Mouse (Mus musculus) intestine, embryonic 15.5 days (tissue): Measurements from ENCODE around the gene Rftn1. TPM values are rescaled to one million over a fixed set of nuclear protein-coding genes. Genes with fewer than 3 reads are reported as not detected.

Experiments
- ATAC-seq: fragments of 200-750 bp; cut with Nextera tagmentation; 2 replicates; pipeline ENCODE4 v1.8.0; 2017; ENCODE audit warnings: moderate TSS enrichment, moderate library complexity
- H3K27ac ChIP-seq: fragments of 300-500 bp; sonication (generic); 2 replicates; pipeline ENCODE4 v1.5.1; 2015; ENCODE audit warnings: mild to moderate bottlenecking, inconsistent platforms
- H3K27me3 ChIP-seq: fragments of 300-500 bp; sonication (generic); replicated peaks from 2 replicates; pipeline ENCODE4 v1.6.1; 2015; ENCODE audit warnings: inconsistent platforms
- H3K36me3 ChIP-seq: fragments of 300-500 bp; sonication (generic); 2 replicates; pipeline ENCODE4 v1.6.1; 2015; ENCODE audit warnings: inconsistent platforms
- H3K4me1 ChIP-seq: fragments of 300-500 bp; sonication (generic); replicated peaks from 2 replicates; pipeline ENCODE4 v1.6.1; 2015; ENCODE audit warnings: inconsistent platforms
- H3K4me2 ChIP-seq: fragments of 300-500 bp; sonication (generic); replicated peaks from 2 replicates; pipeline ENCODE4 v1.6.1; 2015; ENCODE audit warnings: mild to moderate bottlenecking, inconsistent platforms
- H3K4me3 ChIP-seq: fragments of 300-500 bp; sonication (generic); replicated peaks from 2 replicates; pipeline ENCODE4 v1.5.1; 2015; ENCODE audit warnings: inconsistent platforms
- H3K9ac ChIP-seq: fragments of 300-500 bp; sonication (generic); 2 replicates; pipeline ENCODE4 v1.6.1; 2015; ENCODE audit warnings: inconsistent platforms
- H3K9me3 ChIP-seq: fragments of 300-500 bp; sonication (generic); 2 replicates; pipeline ENCODE4 v1.6.1; 2016; ENCODE audit warnings: inconsistent platforms
- WGBS: fragments of 180-500 bp; shearing (Covaris S2); methylation state at CpG from one replicate; pipeline ENCODE4 v1.1.7; 2015; 5-methylcytosine and 5-hydroxymethylcytosine counted together
- polyA plus RNA-seq: library from polyadenylated mRNA; unstranded; fragments of >200 nt; fragmentation: Nextera tagmentation; extraction: Ambion mirVana; gene quantifications from 2 replicates; pipeline ENCODE4 v1.2.1, GENCODE M21; 2015

Rftn1 gene
- polyA plus RNA-seq, 1 experiment from 2014 or later, result 10.1 TPM

DNA sequence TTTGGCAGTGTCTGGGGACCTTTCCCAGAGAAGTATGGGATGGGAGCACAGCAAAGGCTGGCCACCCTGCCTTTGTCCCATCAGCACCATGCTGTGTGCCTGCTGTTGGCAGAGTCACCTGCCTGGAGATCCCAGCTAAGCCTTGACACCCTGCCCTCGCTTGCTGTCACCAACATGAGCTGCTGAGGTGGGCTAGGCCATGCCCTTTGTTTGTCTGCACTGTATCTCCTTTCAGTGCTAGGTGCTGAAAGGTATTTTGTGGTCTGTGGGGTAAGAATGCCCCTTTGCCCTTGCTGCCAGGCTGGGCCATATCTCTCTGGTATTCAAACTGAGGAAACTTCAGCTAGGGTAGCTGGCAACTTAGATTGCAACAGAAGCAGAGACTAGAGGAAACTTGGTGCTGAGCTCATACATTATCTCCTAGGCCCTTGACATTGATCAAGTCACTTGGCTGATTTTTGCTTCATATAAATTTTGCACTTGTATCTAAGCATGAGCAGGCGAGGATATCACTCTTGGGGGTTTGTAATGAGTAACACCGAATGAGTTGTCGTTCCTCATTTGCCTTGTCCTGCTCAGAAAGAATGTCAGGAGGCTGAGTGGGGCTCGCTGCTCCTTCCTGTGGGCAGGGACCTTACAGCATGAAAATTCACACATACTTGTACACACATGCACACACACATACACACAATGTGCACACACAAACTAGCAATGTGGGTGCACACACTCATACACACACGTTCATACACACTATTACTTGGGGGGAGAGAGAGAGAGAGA lies 207.7 kb downstream of the Rftn1 start:
- H3K4me2 ChIP-seq, result no peak overlapping the region
- H3K9me3 ChIP-seq, result no peaks in the 10 kb centered on the region
- WGBS, result 77% methylated on average over 6 of the region's 6 CpGs
- ATAC-seq, result no peak
- no peaks in the 10 kb centered on the region for H3K4me1 ChIP-seq
- no peak overlapping the region for H3K4me3 ChIP-seq
- H3K9ac ChIP-seq, result no peak overlapping the region
- H3K36me3 ChIP-seq, result no peaks in the 10 kb centered on the region
- H3K27ac ChIP-seq, result no peak overlapping the region
- H3K27me3 ChIP-seq, result no peaks in the 10 kb centered on the region

DNA sequence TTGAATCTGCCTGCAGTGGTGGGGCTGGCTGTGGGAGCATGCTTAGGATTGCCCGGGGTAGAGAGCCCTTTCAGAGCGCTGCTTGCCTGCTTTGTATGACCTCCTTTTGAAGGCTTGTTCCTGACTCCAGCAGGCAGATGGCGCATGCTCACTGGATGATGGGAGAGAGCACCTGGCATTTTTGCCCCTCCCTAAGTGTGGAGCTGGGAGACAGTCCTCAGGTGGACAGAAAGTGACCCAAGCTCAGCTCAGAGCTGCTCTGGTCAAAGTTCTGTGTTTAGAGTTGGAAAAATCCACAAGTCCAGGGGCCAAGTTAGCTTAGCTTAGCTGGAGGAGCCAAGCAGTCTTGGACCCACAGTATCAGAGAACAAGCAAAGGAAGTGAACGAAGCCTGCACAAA lies 208.9 kb downstream of the Rftn1 start:
- 83% methylated on average over 4 of the region's 4 CpGs for WGBS
- H3K27me3 ChIP-seq, result no peaks in the 10 kb centered on the region

DNA sequence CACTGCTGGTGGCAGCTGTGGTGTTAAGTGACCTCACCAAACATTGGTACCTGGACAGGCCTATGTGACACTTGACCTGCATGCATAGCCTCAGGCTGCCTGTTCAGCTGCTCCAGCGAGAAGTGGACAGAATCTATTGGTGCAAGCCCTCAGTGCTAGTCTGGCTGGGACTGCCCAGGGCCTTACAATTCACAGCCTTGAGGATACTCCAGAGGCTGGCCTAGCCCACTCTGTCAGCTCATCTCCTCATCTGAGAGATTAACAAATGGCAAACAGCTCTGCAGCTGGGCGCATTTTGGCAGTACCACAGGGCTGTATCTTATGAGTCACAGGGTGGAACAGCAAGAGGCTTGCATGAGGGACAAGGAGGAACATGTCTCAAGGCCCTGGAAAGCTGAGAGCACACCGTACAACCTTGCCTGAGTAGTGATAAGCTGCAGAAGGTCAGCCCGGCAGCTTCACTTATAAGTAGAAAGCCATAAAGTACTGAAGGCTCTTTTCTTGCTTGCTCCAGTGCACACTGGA lies 210.7 kb downstream of the Rftn1 start:
- H3K4me2 ChIP-seq, result no peak overlapping the region
- H3K4me1 ChIP-seq, result no peaks in the 10 kb centered on the region
- no peak overlapping the region for H3K4me3 ChIP-seq
- no peak for ATAC-seq
- no peak overlapping the region for H3K27ac ChIP-seq
- no peaks in the 10 kb centered on the region for H3K9me3 ChIP-seq
- H3K27me3 ChIP-seq, result no peaks in the 10 kb centered on the region
- H3K9ac ChIP-seq, result no peak overlapping the region
- WGBS, result 90% methylated on average over 4 of the region's 4 CpGs
- H3K36me3 ChIP-seq, result no peaks in the 10 kb centered on the region

More for the DNA sequence above, 208.9 kb downstream of the Rftn1 start:
- Histone ChIP-seq H3K36me3 (no peaks in the 10 kb centered on the region), H3K4me2 (no peak overlapping the region), H3K9ac (no peak overlapping the region), H3K9me3 (no peaks in the 10 kb centered on the region), H3K4me3 (no peak overlapping the region), H3K4me1 (no peaks in the 10 kb centered on the region), H3K27ac (no peak overlapping the region)
- ATAC-seq, result no peak

DNA sequence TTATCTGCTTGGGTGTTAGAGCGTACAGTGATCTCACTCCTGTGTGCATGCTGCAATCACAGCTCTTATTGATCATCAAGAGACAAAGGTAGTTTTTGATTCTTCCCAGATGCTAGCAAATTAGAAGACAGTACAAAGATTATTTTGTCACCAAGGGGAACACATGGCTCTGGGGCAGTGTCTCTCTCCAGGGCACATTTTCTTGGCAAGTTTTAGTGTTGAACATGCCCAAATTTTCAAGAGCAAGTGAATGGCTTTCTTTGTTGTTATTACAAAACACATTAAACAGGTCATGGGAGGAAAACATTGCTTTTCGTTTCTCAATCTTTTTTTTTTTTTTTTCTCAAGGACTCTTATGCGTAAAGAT lies 213.1 kb downstream of the Rftn1 start:
- Histone ChIP-seq H3K4me1 (no peaks in the 10 kb centered on the region), H3K9me3 (no peaks in the 10 kb centered on the region), H3K4me3 (no peak overlapping the region), H3K36me3 (no peaks in the 10 kb centered on the region), H3K27me3 (no peaks in the 10 kb centered on the region), H3K27ac (no peak overlapping the region), H3K9ac (no peak overlapping the region), H3K4me2 (no peak overlapping the region)
- 81% methylated on average over 3 of the region's 3 CpGs for WGBS
- no peak for ATAC-seq

DNA sequence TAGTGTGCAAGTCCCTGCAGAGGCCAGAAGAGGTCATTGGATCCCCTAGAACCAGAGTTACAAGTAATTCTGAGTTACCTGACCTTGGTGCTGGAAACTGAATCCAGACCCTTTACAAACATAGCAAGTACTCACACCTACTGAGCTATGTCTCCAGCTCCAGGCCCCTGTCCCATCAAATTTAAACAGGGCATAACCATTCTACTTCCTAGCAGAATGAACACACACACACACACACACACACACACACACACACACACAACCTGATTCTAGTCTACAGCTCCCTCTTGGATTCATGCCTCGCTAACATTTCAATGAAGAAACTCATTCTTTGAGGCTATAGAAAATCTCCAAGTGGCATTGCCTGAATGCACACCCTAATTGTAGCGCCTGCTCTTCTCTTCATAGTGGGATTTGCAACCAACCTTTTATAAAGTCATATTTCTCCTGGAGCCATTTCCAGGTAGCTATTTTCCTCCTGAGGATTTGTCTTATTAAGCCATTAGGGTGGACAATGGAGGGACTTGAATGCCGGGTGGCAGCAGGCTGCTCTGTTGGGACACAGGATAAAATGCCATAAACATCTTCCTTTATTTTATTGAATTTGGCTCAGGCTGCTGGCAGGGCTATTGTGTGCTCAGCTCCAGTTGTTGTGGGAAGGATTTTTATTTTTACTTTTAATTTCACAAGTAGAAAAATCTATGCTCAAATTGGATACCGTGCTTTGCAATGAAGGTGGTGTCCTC lies 213.6 kb downstream of the Rftn1 start:
- Histone ChIP-seq H3K9ac (no peak overlapping the region), H3K36me3 (no peaks in the 10 kb centered on the region), H3K9me3 (no peaks in the 10 kb centered on the region), H3K4me1 (no peaks in the 10 kb centered on the region), H3K4me3 (no peak overlapping the region), H3K27ac (no peak overlapping the region), H3K27me3 (no peaks in the 10 kb centered on the region), H3K4me2 (no peak overlapping the region)
- no peak for ATAC-seq
- 85% methylated on average over 4 of the region's 4 CpGs for WGBS

DNA sequence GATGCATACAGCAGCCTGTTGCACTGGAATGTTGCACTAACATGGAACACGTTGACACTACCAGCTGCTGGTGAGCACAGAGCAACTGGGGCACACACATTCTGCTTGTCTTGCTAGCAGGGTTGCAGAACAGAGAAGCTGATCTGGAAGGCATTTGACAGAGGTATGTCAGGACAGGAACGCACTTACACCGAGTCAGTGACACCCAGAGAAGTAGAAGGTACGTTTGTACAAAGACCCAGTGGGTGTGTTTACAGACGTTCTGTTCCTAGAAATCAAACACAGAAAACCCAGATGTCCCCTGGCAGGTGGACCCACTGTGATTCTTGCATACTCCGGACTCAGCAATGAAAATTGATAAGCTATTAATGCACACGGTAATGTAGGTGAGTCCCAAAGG lies 215.0 kb downstream of the Rftn1 start:
- H3K9ac ChIP-seq, result no peak overlapping the region
- no peak overlapping the region for H3K4me2 ChIP-seq
- no peak overlapping the region for H3K4me3 ChIP-seq
- H3K4me1 ChIP-seq, result no peaks in the 10 kb centered on the region
- no peak overlapping the region for H3K27ac ChIP-seq
- H3K27me3 ChIP-seq, result no peaks in the 10 kb centered on the region
- no peak for ATAC-seq
- WGBS, result 55% methylated on average over 7 of the region's 7 CpGs
- no peaks in the 10 kb centered on the region for H3K9me3 ChIP-seq
- no peaks in the 10 kb centered on the region for H3K36me3 ChIP-seq

DNA sequence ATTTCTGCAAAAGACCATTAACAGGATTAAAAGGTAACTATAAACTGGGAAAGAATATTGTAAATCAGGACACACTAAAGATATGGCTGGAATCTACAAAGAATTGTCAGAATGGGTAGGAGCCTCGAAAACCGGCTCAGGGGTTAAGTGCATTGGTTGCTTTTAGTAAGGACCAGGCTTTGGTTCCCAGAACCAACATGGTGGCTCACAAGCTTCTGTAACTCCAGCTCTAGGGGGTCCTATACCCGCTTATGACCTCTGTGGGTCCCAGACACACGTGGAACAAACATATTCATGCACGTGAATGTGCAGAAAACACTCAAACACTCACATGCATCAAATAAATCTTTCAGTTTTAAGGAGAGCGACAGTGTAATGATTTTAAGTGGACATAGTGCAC lies 215.5 kb downstream of the Rftn1 start:
- no peak overlapping the region for H3K4me3 ChIP-seq
- H3K36me3 ChIP-seq, result no peaks in the 10 kb centered on the region
- H3K9me3 ChIP-seq, result no peaks in the 10 kb centered on the region
- WGBS, result 72% methylated on average over 6 of the region's 6 CpGs
- no peak for ATAC-seq
- no peak overlapping the region for H3K4me2 ChIP-seq
- H3K4me1 ChIP-seq, result no peaks in the 10 kb centered on the region
- no peak overlapping the region for H3K27ac ChIP-seq
- H3K27me3 ChIP-seq, result no peaks in the 10 kb centered on the region
- H3K9ac ChIP-seq, result no peak overlapping the region

DNA sequence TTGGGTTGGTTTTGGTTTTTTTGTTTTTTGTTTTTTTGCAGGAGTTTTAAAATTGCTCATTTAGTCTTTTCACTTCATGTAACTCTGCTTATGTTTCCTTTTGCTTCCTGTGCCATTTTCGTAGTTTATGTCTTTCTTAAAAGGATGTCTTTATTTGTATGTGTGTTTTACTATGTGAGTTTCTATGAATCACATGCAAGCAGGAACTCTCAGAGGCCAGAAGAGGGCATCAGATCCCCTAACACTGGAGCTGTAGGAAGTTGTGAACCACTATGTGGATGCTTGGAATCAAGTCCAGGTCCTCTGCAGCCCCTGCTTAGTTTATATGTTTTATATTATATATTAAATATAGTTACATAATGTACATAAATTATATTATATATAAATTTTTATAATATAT lies 218.3 kb downstream of the Rftn1 start:
- no peak for ATAC-seq
- Histone ChIP-seq H3K4me1 (no peaks in the 10 kb centered on the region), H3K4me2 (no peak overlapping the region), H3K27ac (no peak overlapping the region), H3K4me3 (no peak overlapping the region), H3K27me3 (no peaks in the 10 kb centered on the region), H3K9me3 (no peaks in the 10 kb centered on the region), H3K36me3 (no peaks in the 10 kb centered on the region), H3K9ac (no peak overlapping the region)
- 79% methylated on average over 1 of the region's 1 CpGs for WGBS

DNA sequence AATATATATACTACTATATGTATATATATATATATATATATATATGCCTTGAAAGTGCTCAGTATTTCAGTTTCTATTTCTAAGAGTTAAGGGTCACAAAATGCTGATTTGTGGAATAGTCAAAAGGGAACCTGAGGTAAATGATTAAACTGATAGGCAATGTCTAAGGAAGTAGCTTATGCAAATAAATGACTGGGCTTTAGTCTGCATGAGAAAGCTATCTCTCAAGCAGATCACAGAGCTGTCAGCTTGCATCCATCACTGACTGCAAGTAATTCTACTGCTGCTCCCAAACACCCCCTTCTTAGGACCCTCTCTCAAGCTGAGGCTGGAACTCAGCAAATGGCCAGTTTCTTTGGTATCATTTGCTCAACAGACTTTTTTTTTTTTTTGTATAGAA lies 219.4 kb downstream of the Rftn1 start:
- peak; percentile 6; the same call in 1 of the 2 replicates for ATAC-seq
- Histone ChIP-seq H3K9ac (no peak overlapping the region), H3K27me3 (no peaks in the 10 kb centered on the region), H3K4me1 (no peaks in the 10 kb centered on the region), H3K4me3 (no peak overlapping the region), H3K27ac (no peak overlapping the region), H3K4me2 (no peak overlapping the region), H3K9me3 (no peaks in the 10 kb centered on the region), H3K36me3 (no peaks in the 10 kb centered on the region)

DNA sequence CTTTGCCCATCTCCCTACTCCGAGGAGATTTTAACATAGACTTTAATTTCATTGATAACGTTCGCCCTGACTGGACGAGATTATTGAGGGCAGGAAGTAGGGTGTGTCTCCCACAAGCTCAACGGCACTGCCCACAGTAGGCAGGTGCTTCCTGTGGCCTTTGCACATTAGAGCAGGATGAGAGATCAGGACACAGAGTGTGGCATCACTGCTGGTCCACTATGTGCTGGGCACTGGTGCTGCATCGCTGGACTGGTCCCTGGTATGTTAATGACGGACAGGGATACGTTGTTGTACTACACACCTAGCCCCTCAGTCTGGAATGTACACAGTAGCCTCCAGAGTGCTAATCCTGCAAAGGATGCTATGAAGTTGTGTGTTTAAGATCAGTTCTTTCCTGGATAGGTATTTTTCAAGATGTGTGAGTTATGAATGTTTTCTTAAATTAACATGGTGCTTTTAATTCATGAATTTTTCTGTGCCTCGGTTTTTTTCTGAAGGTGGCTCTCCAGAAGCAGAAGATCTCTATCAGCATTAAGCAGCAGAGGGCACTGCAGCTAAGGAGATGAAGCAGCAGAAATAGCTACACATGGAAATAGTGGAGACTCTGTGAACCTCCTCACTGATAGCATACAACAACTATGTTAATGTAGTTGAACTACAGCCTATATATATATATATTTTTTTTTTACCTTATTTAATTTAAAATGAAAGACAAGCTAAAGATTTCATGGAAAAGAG lies 221.8 kb downstream of the Rftn1 start:
- Histone ChIP-seq H3K9me3 (no peaks in the 10 kb centered on the region), H3K4me1 (no peaks in the 10 kb centered on the region), H3K4me3 (no peak overlapping the region), H3K27me3 (no peaks in the 10 kb centered on the region), H3K27ac (no peak overlapping the region), H3K36me3 (no peaks in the 10 kb centered on the region), H3K9ac (no peak overlapping the region), H3K4me2 (no peak overlapping the region)
- 58% methylated on average over 9 of the region's 9 CpGs for WGBS
- ATAC-seq, result no peak

DNA sequence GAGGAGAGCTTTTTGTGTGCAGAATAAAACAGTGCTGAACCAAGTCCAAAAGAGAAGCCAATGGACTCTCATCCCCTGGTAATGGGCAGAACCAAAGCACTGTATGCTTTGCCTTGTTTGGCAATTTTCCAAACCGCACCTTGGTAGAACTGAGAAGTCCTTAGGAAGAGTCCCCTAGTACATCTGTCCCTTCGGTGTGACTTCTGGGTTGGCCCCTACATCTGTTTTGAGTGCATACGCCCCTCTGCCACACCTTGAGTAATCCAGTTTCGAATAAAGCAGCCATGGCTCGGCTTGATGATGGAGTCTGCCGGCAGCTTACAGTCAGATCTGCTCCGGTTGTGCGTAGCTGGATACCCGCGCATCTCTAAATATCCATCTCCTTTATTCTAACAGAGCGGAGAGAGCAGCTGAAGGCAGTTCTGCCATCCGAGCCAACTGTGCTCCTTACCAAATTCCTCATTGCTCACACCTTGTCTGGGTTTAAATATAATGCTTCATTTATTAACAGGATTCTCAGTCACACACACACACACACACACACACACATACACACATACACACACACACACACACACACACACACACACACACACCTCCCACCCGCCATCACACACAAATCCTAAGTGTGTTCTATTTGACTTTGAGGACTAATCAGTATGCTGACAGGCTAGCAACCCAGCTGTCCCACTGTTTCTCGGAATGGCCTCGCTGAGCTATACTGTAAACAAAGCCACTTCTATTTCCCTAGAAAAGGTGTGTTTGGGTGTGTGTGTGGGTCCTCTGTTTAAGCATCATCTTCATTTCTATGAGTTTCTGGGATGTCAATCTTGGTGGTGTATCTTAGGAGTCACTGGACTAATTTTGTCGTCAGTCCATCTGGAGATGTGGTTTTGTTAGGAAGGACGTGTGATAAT lies 224.4 kb downstream of the Rftn1 start:
- Histone ChIP-seq H3K4me3 (no peak overlapping the region), H3K4me2 (no peak overlapping the region), H3K9me3 (no peaks in the 10 kb centered on the region), H3K9ac (no peak overlapping the region), H3K27ac (no peak overlapping the region), H3K36me3 (no peaks in the 10 kb centered on the region), H3K27me3 (no peaks in the 10 kb centered on the region), H3K4me1 (no peaks in the 10 kb centered on the region)
- ATAC-seq, result no peak
- 81% methylated on average over 17 of the region's 17 CpGs for WGBS

DNA sequence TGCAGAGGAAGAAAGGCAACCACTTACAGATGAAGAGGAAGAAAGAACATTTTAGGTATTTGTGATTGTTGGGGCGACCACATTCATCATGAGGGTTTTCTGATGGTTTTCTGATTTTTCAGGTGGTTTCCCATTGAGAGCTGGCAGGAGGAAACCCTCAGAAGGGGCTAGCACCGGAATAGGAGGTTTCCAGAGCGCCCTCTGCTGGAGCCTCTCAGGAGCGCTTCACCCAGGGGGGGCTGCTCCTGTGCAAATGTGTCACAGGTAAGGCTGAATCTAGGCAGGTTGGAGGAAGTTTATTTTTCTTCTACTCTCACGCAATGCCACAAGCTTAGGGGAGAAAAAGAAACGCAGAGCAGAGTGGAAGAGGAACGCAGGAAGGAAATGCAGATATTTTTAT lies 225.4 kb downstream of the Rftn1 start:
- no peaks in the 10 kb centered on the region for H3K9me3 ChIP-seq
- no peak overlapping the region for H3K9ac ChIP-seq
- no peak overlapping the region for H3K27ac ChIP-seq
- H3K4me1 ChIP-seq, result no peaks in the 10 kb centered on the region
- H3K36me3 ChIP-seq, result no peaks in the 10 kb centered on the region
- H3K4me3 ChIP-seq, result no peak overlapping the region
- H3K27me3 ChIP-seq, result no peaks in the 10 kb centered on the region
- WGBS, result 74% methylated on average over 7 of the region's 7 CpGs
- no peak overlapping the region for H3K4me2 ChIP-seq
- ATAC-seq, result no peak
